Mouse (Mus musculus): ENCODE measurements around the gene Vegfd. TPM values are rescaled to one million over a fixed set of nuclear protein-coding genes. Genes with fewer than 3 reads are reported as not detected.

Vegfd gene
- 1.3 and 1.5 TPM in 2 replicates for polyA plus RNA-seq (2012; rRNA removed)

GRCm38 (mm10) chrX:164373081-164373480 lies at the start of gene Vegfd:
TSS of gene Vegfd (plus strand) at chrX:164373378.

GRCm38 (mm10) chrX:164419471-164419939 lies 46.3 kb downstream of the Vegfd start, which contains the start of gene Piga:
TSS of gene Piga (plus strand) at chrX:164419787.

GRCm38 (mm10) chrX:164436709-164437108 lies 63.5 kb downstream of the Vegfd start, which contains the start of gene Asb11:
TSS of gene Asb11 (plus strand) at chrX:164436994.

Other genes with a start within 250 kb of the Vegfd start
- gene Ace2, start 234.0 kb upstream of the Vegfd start, polyA plus RNA-seq (2012; rRNA removed): 0.26 and 0.54 TPM in 2 replicates
- gene Bmx, start 115.2 kb upstream of the Vegfd start, polyA plus RNA-seq (2012; rRNA removed): 0.99 and 1.1 TPM in 2 replicates
- gene Pir, start 104.0 kb upstream of the Vegfd start, polyA plus RNA-seq (2012; rRNA removed): 7.1 and 7.8 TPM in 2 replicates
- 6.7 and 7.2 TPM in 2 replicates for gene Piga, start 46.4 kb downstream of the Vegfd start, polyA plus RNA-seq (2012; rRNA removed)
- 0.42 and 0.43 TPM in 2 replicates for gene Asb11, start 63.6 kb downstream of the Vegfd start, polyA plus RNA-seq (2012; rRNA removed)
- 0.08 and 0.10 TPM in 2 replicates for gene Asb9, start 132.9 kb downstream of the Vegfd start, polyA plus RNA-seq (2012; rRNA removed)